Mouse (Mus musculus): ENCODE data around the gene Isg20. TPM values are rescaled to one million over a fixed set of nuclear protein-coding genes. Genes with fewer than 3 reads are reported as not detected.

Isg20 gene
- total and polyA plus RNA-seq, 3 experiments = 6.9 to 44.2 (median 19.9) TPM

- Histone ChIP-seq H3K79me2 (replicated peaks; ENCODE audit: control insufficient read depth, extremely low read depth, insufficient read depth, poor library complexity, severe bottlenecking) (no peaks in the 10 kb centered on the region), H3K27ac (ENCODE audit: insufficient read depth, low read depth) (no peak overlapping the region), H3K36me3 (replicated peaks in 1 of 2; ENCODE audit: control insufficient read depth in 1 of 2, insufficient read depth in 1 of 2, low read length in 1 of 2) (no peaks in the 10 kb centered on the region), H3K4me1 (ENCODE audit: control insufficient read depth in 1 of 2, insufficient read depth in 2 of 2) (0 out of 4 replicates have a peak, but pooled peaks cover 2 to 3% of the 10 kb centered on the region in 2 experiments), H3K9me3 (replicated peaks; ENCODE audit: low read length) (no peaks in the 10 kb centered on the region), H3K27me3 (replicated peaks) (peaks cover 57% of the 10 kb centered on the region), H3K4me2 (ENCODE audit: insufficient read depth, low read depth, poor library complexity, severe bottlenecking) (no peak overlapping the region), H3K9ac (ENCODE audit: insufficient read depth, low read depth) (no peak overlapping the region), H3K4me3 (replicated peaks in 1 of 3; ENCODE audit: low read depth in 2 of 3, low read length in 2 of 3, poor library complexity in 1 of 3) (no peak overlapping the region)
- TF ChIP-seq SIN3A (IDR thresholded peaks at IDR 0.05; ENCODE audit: low read length) (no peak), ETS1 (conservative IDR thresholded peaks at IDR 0.05; ENCODE audit: low read depth, low read length) (no peak), NRF1 (IDR thresholded peaks at IDR 0.05; ENCODE audit: low read depth, low read length) (no peak), POLR2AphosphoS2 (IDR thresholded peaks at IDR 0.05; ENCODE audit: low read depth, low read length) (no peak), POLR2A (IDR thresholded peaks at IDR 0.05; ENCODE audit: low read depth, low read length) (no peak)
- in situ Hi-C loops (cut with MboI; ENCODE audit: low pct_ligation_motif_present, low pct_unique_long_range_greater_than_20kb, low sequenced_read_pairs) = no loop called here
- DNase-seq (ENCODE audit: extremely low read depth) = no peak
- dilution Hi-C loops (cut with MboI; ENCODE audit: extremely low pct_ligation_motif_present, extremely low pct_unique_long_range_greater_than_20kb, low sequenced_read_pairs) = no loop called here
Measured at GRCm38 (mm10) chr7:78926156-78926555, 12.9 kb downstream of the Isg20 start.

- H3K4me2 ChIP-seq (ENCODE audit: insufficient read depth, low read depth, poor library complexity, severe bottlenecking) = no peak overlapping the region
- no peak overlapping the region for H3K9ac ChIP-seq (ENCODE audit: insufficient read depth, low read depth)
- dilution Hi-C loops (cut with MboI; ENCODE audit: extremely low pct_ligation_motif_present, extremely low pct_unique_long_range_greater_than_20kb, low sequenced_read_pairs) = no loop called here
- no peaks in the 10 kb centered on the region for H3K79me2 ChIP-seq (replicated peaks; ENCODE audit: control insufficient read depth, extremely low read depth, insufficient read depth, poor library complexity, severe bottlenecking)
- no peak for DNase-seq (ENCODE audit: extremely low read depth)
- no peaks in the 10 kb centered on the region for H3K9me3 ChIP-seq (replicated peaks; ENCODE audit: low read length)
- no peak overlapping the region for H3K4me3 ChIP-seq (replicated peaks in 1 of 3; ENCODE audit: low read depth in 2 of 3, low read length in 2 of 3, poor library complexity in 1 of 3)
- H3K36me3 ChIP-seq (replicated peaks in 1 of 2; ENCODE audit: control insufficient read depth in 1 of 2, insufficient read depth in 1 of 2, low read length in 1 of 2) = no peaks in the 10 kb centered on the region
- no peak for TF ChIP-seq IRF4 (IDR thresholded peaks at IDR 0.05; ENCODE audit: low read depth, low read length)
- TF ChIP-seq MAX (IDR thresholded peaks at IDR 0.05; ENCODE audit: low read length) = no peak
- no peak for TF ChIP-seq UBTF (IDR thresholded peaks at IDR 0.05; ENCODE audit: low read depth, low read length)
- TF ChIP-seq JUND (conservative IDR thresholded peaks at IDR 0.05; ENCODE audit: low read depth, low read length) = no peak
- no peak for TF ChIP-seq RCOR1 (conservative IDR thresholded peaks at IDR 0.05; ENCODE audit: low read depth, low read length)
- no peak for TF ChIP-seq SIN3A (IDR thresholded peaks at IDR 0.05; ENCODE audit: low read length)
- no peak for TF ChIP-seq TCF12 (IDR thresholded peaks at IDR 0.05; ENCODE audit: low read depth, low read length)
- no peak for TF ChIP-seq PAX5 (IDR thresholded peaks at IDR 0.05; ENCODE audit: low read length)
- TF ChIP-seq ZNF384 (IDR thresholded peaks at IDR 0.05; ENCODE audit: low read depth, low read length) = no peak
- no peak for TF ChIP-seq SMC3 (IDR thresholded peaks at IDR 0.05; ENCODE audit: low read depth, low read length)
- TF ChIP-seq JUN (IDR thresholded peaks at IDR 0.05; ENCODE audit: insufficient read depth, low read depth, low read length) = no peak
- TF ChIP-seq CHD1 (IDR thresholded peaks at IDR 0.05; ENCODE audit: low read depth, low read length) = no peak
- no peak for TF ChIP-seq RAD21 (IDR thresholded peaks at IDR 0.05; ENCODE audit: low read depth, low read length)
- no peak for TF ChIP-seq HCFC1 (IDR thresholded peaks at IDR 0.05; ENCODE audit: low read depth, low read length)
- in situ Hi-C loops (cut with MboI; ENCODE audit: low pct_ligation_motif_present, low pct_unique_long_range_greater_than_20kb, low sequenced_read_pairs) = no loop called here
- H3K4me1 ChIP-seq (ENCODE audit: control insufficient read depth in 1 of 2, insufficient read depth in 2 of 2) = 0 out of 4 replicates have a peak, but pooled peaks cover 2 to 3% of the 10 kb centered on the region in 2 experiments
- H3K27ac ChIP-seq (ENCODE audit: insufficient read depth, low read depth) = no peak overlapping the region
- H3K27me3 ChIP-seq (replicated peaks) = peaks cover 65% of the 10 kb centered on the region
Measured at GRCm38 (mm10) chr7:78927266-78927665, 14.0 kb downstream of the Isg20 start.

Measured in CH12.LX (cell line).